ENCODE assay signal across 9 mouse cellular contexts in genomic region chr14:55054191-55054749, GRCm38 (mm10). TPM values are rescaled to one million over a fixed set of nuclear protein-coding genes. Genes with fewer than 3 reads are reported as not detected.
A peak's percentile ranks its signal among the peaks of the same experiment; 100 is the strongest.
DNase-seq lines count a peak whose midpoint lies in the region; ATAC-seq lines count a peak whose summit lies in the region.
"Had no signal": no experiment of that assay in that cellular context is flagged by ENCODE, and none has a peak within 500 bp of the region (broad histone marks: within the 10 kb centered on the region; RNA-seq: fewer than 3 reads in every experiment).

No protein-coding gene starts in this region.

- peak; percentile 38 to 75 for DNase-seq in right cerebral cortex, adult 2 months (ENCODE audit: low spot score in 2 of 2)
- DNase-seq in right cerebral cortex, postnatal 36 days (ENCODE audit: low spot score in 2 of 2), result no peak
- DNase-seq in cerebellum, adult 9-11 months, result peak; percentile 94
- DNase-seq in thymus, postnatal 14 days, result no peak
- no peak for DNase-seq in kidney, postnatal 36 days
- DNase-seq in urinary bladder, postnatal 4 days (ENCODE audit: low spot score in 2 of 2), result no peak

- H3K27me3 ChIP-seq in hindbrain, embryonic 16.5 days (replicated peaks; ENCODE audit: control insufficient read depth, insufficient read depth, low read length), result no peaks in the 10 kb centered on the region
- H3K27me3 ChIP-seq: lung, embryonic 15.5 days had no signal

- H3K9me3 ChIP-seq in hindbrain, embryonic 16.5 days (ENCODE audit: control insufficient read depth, low read length), result no peaks in the 10 kb centered on the region
- H3K9me3 ChIP-seq: embryonic facial prominence, embryonic 10.5 days; lung, embryonic 15.5 days had no signal

- 34% methylated on average over 10 of the region's 10 CpGs for WGBS in hindbrain, embryonic 16.5 days

- peak overlapping the region; percentile 61 for H3K4me2 ChIP-seq in hindbrain, embryonic 16.5 days (ENCODE audit: low read length)
- H3K4me2 ChIP-seq: lung, embryonic 15.5 days had no signal

- peaks cover 35% of the 10 kb centered on the region for H3K4me1 ChIP-seq in hindbrain, embryonic 16.5 days (ENCODE audit: control insufficient read depth, insufficient read depth, low read depth, low read length)
- H3K4me1 ChIP-seq: lung, embryonic 15.5 days had no signal

- peak overlapping the region; percentile 97 for H3K27ac ChIP-seq in hindbrain, embryonic 16.5 days (ENCODE audit: low read depth, low read length)
- H3K27ac ChIP-seq: embryonic facial prominence, embryonic 10.5 days; lung, embryonic 15.5 days had no signal

- H3K9ac ChIP-seq in hindbrain, embryonic 16.5 days (ENCODE audit: low read depth, low read length), result peak overlapping the region; percentile 68
- H3K9ac ChIP-seq: lung, embryonic 15.5 days had no signal

- ATAC-seq in hindbrain, embryonic 16.5 days, result peak; percentile 55

- H3K36me3 ChIP-seq in hindbrain, embryonic 16.5 days (ENCODE audit: control insufficient read depth, insufficient read depth, low read length), result no peaks in the 10 kb centered on the region
- H3K36me3 ChIP-seq: embryonic facial prominence, embryonic 10.5 days; lung, embryonic 15.5 days had no signal

- H3K4me3 ChIP-seq in hindbrain, embryonic 16.5 days (ENCODE audit: low read length), result peak overlapping the region; percentile 42
- H3K4me3 ChIP-seq: embryonic facial prominence, embryonic 10.5 days; lung, embryonic 15.5 days had no signal

RNA-seq across cellular contexts. Expression of gene Zfhx2, which starts 37.9 kb away (rescaled TPM):
- polyA plus RNA-seq in hindbrain, embryonic 16.5 days (2015; fragmentation: Nextera tagmentation; extraction: Ambion mirVana), result 18.4 and 20.5 TPM in 2 replicates

RNA-seq across cellular contexts. Expression of gene Ngdn, which starts 39.0 kb away (rescaled TPM):
- polyA plus RNA-seq in hindbrain, embryonic 16.5 days (2015; fragmentation: Nextera tagmentation; extraction: Ambion mirVana), result 48.2 and 50.6 TPM in 2 replicates

RNA-seq across cellular contexts. Expression of gene Thtpa, which starts 40.3 kb away (rescaled TPM):
- 34.4 and 36.1 TPM in 2 replicates for polyA plus RNA-seq in hindbrain, embryonic 16.5 days (2015; fragmentation: Nextera tagmentation; extraction: Ambion mirVana)

RNA-seq across cellular contexts. Expression of gene Ap1g2, which starts 52.1 kb away (rescaled TPM):
- polyA plus RNA-seq in hindbrain, embryonic 16.5 days (2015; fragmentation: Nextera tagmentation; extraction: Ambion mirVana), result 6.9 and 7.7 TPM in 2 replicates

RNA-seq across cellular contexts. Expression of gene Myh7, which starts 59.8 kb away (rescaled TPM):
- 8.5 and 10.6 TPM in 2 replicates for polyA plus RNA-seq in hindbrain, embryonic 16.5 days (2015; fragmentation: Nextera tagmentation; extraction: Ambion mirVana)

Comparison
In these comparisons a context has a peak if more than half of its experiments do, and no peak if none do; other contexts are left out.
1. DNase-seq: peak in right cerebral cortex, adult 2 months (2 of 2) and cerebellum, adult 9-11 months (single experiment); none in right cerebral cortex, postnatal 36 days (0 of 2), thymus, postnatal 14 days (single experiment), kidney, postnatal 36 days (0 of 2) and urinary bladder, postnatal 4 days (0 of 2).